Mouse (Mus musculus) lung, embryonic 15.5 days (tissue): ENCODE data around the gene Grap2. TPM values are rescaled to one million over a fixed set of nuclear protein-coding genes. Genes with fewer than 3 reads are reported as not detected.

ENCODE experiments used
- ATAC-seq: fragments of 200-750 bp; cut with Nextera tagmentation; 2 replicates; pipeline ENCODE4 v1.8.0; 2017; ENCODE audit warnings: moderate number of reproducible peaks, borderline replicate concordance; ENCODE audit not compliant: low FRiP score, low TSS enrichment; ENCODE audit errors: extremely low read depth
- H3K27ac ChIP-seq: fragments of 300-500 bp; sonication (generic); 2 replicates; pipeline ENCODE4 v1.5.1; 2015; ENCODE audit warnings: moderate library complexity, mild to moderate bottlenecking, inconsistent platforms
- H3K27me3 ChIP-seq: fragments of 300-500 bp; sonication (generic); 2 replicates; pipeline ENCODE4 v1.6.1; 2015; ENCODE audit warnings: inconsistent platforms
- H3K36me3 ChIP-seq: fragments of 300-500 bp; sonication (generic); 2 replicates; pipeline ENCODE4 v1.6.1; 2015; ENCODE audit warnings: inconsistent platforms
- H3K4me1 ChIP-seq: fragments of 300-500 bp; sonication (generic); 2 replicates; pipeline ENCODE4 v1.6.1; 2015; ENCODE audit warnings: inconsistent platforms
- H3K4me2 ChIP-seq: fragments of 300-500 bp; sonication (generic); 2 replicates; pipeline ENCODE4 v1.6.1; 2015; ENCODE audit warnings: inconsistent platforms, mild to moderate bottlenecking, moderate library complexity
- H3K4me3 ChIP-seq: fragments of 300-500 bp; sonication (generic); 2 replicates; pipeline ENCODE4 v1.5.1; 2015; ENCODE audit warnings: mild to moderate bottlenecking, inconsistent platforms
- H3K9ac ChIP-seq: fragments of 300-500 bp; sonication (generic); 2 replicates; pipeline ENCODE4 v1.6.1; 2015; ENCODE audit warnings: inconsistent platforms
- H3K9me3 ChIP-seq: fragments of 300-500 bp; sonication (generic); 2 replicates; pipeline ENCODE4 v1.6.1; 2016; ENCODE audit warnings: inconsistent platforms
- WGBS: fragments of 180-500 bp; shearing (Covaris S2); methylation state at CpG from one replicate; pipeline ENCODE4 v1.1.7; 2015; 5-methylcytosine and 5-hydroxymethylcytosine counted together
- polyA plus RNA-seq: library from polyadenylated mRNA; unstranded; fragments of >200 nt; fragmentation: Nextera tagmentation; extraction: Ambion mirVana; gene quantifications from 2 replicates; pipeline ENCODE4 v1.2.1, GENCODE M21; 2015

Grap2 gene
- polyA plus RNA-seq, 1 experiment from 2014 or later, result 2.4 TPM

DNA sequence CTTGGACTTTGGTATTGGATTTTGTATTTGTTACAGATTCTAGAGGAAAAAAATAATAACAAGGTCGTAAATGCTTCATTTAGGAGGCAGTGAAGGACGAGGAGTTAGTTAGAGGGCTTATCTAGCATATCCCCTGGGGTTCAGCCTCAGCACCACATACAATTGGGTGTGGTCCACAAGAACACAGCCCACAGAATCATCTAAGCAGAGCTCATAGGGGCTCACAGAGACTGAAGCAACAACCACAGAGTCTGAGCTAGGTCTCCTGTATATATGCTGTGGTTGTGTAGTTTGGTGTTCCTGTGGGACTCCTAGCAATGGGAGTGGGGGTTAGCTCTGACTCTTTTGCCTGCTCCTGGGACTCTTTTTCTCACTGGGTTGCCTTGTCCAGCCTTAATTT is 37.9 kb downstream of the Grap2 start:
- Histone ChIP-seq H3K9me3 (no peaks in the 10 kb centered on the region), H3K4me2 (no peak overlapping the region), H3K4me1 (no peaks in the 10 kb centered on the region), H3K9ac (no peak overlapping the region), H3K27ac (no peak overlapping the region), H3K27me3 (peaks cover 7% of the 10 kb centered on the region; the same call in 1 of the 2 replicates), H3K4me3 (no peak overlapping the region), H3K36me3 (no peaks in the 10 kb centered on the region)
- no peak for ATAC-seq
- WGBS, result 59% methylated on average over 2 of the region's 2 CpGs

DNA sequence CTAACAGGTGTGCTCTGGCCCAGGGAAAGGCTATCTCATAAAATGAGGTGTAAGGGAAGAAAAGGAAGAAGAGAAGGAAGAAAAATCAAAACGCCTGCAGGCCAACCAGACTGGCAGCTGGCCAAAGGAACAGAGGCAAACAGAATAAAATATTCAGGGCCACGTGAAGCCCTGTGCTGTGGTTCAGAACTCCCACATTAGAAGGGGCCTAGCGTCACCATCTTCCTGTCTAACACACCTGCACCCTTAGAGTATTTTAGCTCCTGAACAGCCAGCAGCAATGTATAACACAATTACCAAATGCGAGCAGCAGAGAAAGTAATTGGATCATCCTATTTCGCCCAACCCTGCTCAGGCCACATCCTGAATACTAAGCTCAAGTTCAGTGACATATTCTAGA is 39.1 kb downstream of the Grap2 start:
- WGBS, result 63% methylated on average over 5 of the region's 5 CpGs
- Histone ChIP-seq H3K36me3 (no peaks in the 10 kb centered on the region), H3K4me2 (no peak overlapping the region), H3K27ac (no peak overlapping the region), H3K9ac (no peak overlapping the region), H3K27me3 (peaks cover 16% of the 10 kb centered on the region), H3K4me1 (no peaks in the 10 kb centered on the region), H3K4me3 (no peak overlapping the region), H3K9me3 (no peaks in the 10 kb centered on the region)
- no peak for ATAC-seq

- Histone ChIP-seq H3K9ac (no peak overlapping the region), H3K36me3 (no peaks in the 10 kb centered on the region), H3K4me2 (no peak overlapping the region), H3K4me3 (no peak overlapping the region), H3K27ac (no peak overlapping the region), H3K4me1 (no peaks in the 10 kb centered on the region), H3K9me3 (no peaks in the 10 kb centered on the region), H3K27me3 (peaks cover 29% of the 10 kb centered on the region)
- no peak for ATAC-seq
- 36% methylated on average over 5 of the region's 5 CpGs for WGBS
Measured at GRCm38 (mm10) chr15:80613904-80614303, 41.5 kb downstream of the Grap2 start.

GRCm38 (mm10) chr15:80614500-80615289 is 42.3 kb downstream of the Grap2 start:
- H3K27me3 ChIP-seq, result peaks cover 29% of the 10 kb centered on the region
- 62% methylated on average over 18 of the region's 18 CpGs for WGBS
- no peak overlapping the region for H3K9ac ChIP-seq
- no peak for ATAC-seq
- no peak overlapping the region for H3K4me3 ChIP-seq
- no peaks in the 10 kb centered on the region for H3K4me1 ChIP-seq
- H3K4me2 ChIP-seq, result no peak overlapping the region
- H3K27ac ChIP-seq, result no peak overlapping the region
- no peaks in the 10 kb centered on the region for H3K36me3 ChIP-seq
- H3K9me3 ChIP-seq, result no peaks in the 10 kb centered on the region

- no peak overlapping the region for H3K9ac ChIP-seq
- H3K9me3 ChIP-seq, result no peaks in the 10 kb centered on the region
- no peak overlapping the region for H3K4me2 ChIP-seq
- ATAC-seq, result no peak
- no peaks in the 10 kb centered on the region for H3K4me1 ChIP-seq
- H3K27ac ChIP-seq, result no peak overlapping the region
- no peaks in the 10 kb centered on the region for H3K36me3 ChIP-seq
- 19% methylated on average over 2 of the region's 2 CpGs for WGBS
- H3K4me3 ChIP-seq, result no peak overlapping the region
- H3K27me3 ChIP-seq, result peaks cover 29% of the 10 kb centered on the region
Measured at GRCm38 (mm10) chr15:80615290-80615570, 42.8 kb downstream of the Grap2 start.

DNA sequence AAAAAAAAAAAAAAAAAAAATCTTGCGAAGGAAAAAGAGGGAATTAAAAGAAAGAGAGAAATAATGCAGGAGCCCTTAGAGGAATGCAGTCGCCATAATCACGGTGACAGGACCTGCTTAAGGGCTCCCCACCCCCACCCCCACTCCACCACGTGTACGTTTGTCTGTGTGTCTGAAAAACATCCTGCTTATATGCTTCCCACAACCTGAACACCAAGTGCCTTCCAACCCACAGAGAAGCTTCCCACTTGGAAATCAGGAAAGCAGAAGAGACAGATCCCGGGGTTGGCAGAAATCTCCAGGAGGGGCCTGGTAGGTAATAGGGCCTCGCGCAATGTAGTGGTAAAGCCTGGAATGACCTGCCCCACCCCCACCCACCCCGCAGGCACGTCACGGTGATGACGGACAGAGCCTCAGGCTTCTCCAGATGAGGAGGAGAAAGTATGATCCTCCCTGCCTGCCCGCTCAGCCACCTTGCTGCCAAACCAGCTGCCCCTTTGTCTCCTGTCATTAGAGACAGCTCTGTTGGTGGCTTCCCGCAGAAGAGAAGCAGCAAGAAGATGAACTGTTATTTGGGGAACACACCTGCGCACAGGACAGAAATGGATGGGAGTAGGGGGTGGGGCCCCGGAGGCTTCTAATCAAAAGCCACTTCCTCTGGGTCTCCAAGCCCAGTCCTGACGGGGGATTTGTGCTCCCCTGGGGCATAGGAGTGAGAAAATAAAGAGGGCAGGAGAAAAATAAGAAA is 43.4 kb downstream of the Grap2 start:
- Histone ChIP-seq H3K36me3 (no peaks in the 10 kb centered on the region), H3K9me3 (no peaks in the 10 kb centered on the region), H3K27me3 (peaks cover 32% of the 10 kb centered on the region), H3K9ac (no peak overlapping the region), H3K4me2 (no peak overlapping the region), H3K4me1 (no peaks in the 10 kb centered on the region), H3K27ac (no peak overlapping the region), H3K4me3 (no peak overlapping the region)
- WGBS, result 7% methylated on average over 17 of the region's 17 CpGs
- no peak for ATAC-seq

- Histone ChIP-seq H3K9ac (no peak overlapping the region), H3K4me2 (no peak overlapping the region), H3K27ac (no peak overlapping the region), H3K4me1 (no peaks in the 10 kb centered on the region), H3K36me3 (no peaks in the 10 kb centered on the region), H3K4me3 (no peak overlapping the region), H3K27me3 (peaks cover 32% of the 10 kb centered on the region), H3K9me3 (no peaks in the 10 kb centered on the region)
- no peak for ATAC-seq
- WGBS, result 44% methylated on average over 2 of the region's 2 CpGs
Measured at GRCm38 (mm10) chr15:80617839-80618238, 45.4 kb downstream of the Grap2 start.

DNA sequence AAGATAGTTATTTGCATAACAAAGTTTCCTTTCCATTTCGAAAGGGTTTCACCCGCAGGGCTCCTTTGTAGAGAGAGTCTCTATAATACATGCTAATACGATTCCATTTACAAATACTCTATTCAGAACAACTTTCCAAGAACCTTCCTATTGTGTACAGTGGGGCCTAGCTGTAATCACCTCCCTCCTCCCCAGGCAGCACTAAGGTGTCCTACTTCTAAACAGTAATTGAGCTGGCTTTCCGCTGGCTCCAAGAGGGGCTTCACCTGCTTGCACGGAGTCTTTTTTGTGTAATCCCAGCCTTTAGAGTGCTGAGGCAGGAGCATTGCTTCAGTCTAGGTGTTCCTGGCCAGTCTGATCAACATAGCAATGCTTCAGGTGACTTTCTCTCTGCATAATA is 46.8 kb downstream of the Grap2 start:
- Histone ChIP-seq H3K4me2 (no peak overlapping the region), H3K9me3 (no peaks in the 10 kb centered on the region), H3K36me3 (no peaks in the 10 kb centered on the region), H3K4me3 (no peak overlapping the region), H3K27ac (no peak overlapping the region), H3K4me1 (no peaks in the 10 kb centered on the region), H3K9ac (no peak overlapping the region), H3K27me3 (peaks cover 32% of the 10 kb centered on the region)
- ATAC-seq, result no peak
- WGBS, result 66% methylated on average over 5 of the region's 5 CpGs

GRCm38 (mm10) chr15:80619786-80620185 is 47.4 kb downstream of the Grap2 start:
- WGBS, result 72% methylated on average over 4 of the region's 4 CpGs
- H3K4me2 ChIP-seq, result no peak overlapping the region
- H3K9ac ChIP-seq, result no peak overlapping the region
- H3K4me1 ChIP-seq, result no peaks in the 10 kb centered on the region
- peaks cover 26% of the 10 kb centered on the region for H3K27me3 ChIP-seq
- H3K27ac ChIP-seq, result no peak overlapping the region
- H3K36me3 ChIP-seq, result no peaks in the 10 kb centered on the region
- no peak overlapping the region for H3K4me3 ChIP-seq
- no peaks in the 10 kb centered on the region for H3K9me3 ChIP-seq
- no peak for ATAC-seq

GRCm38 (mm10) chr15:80620371-80620770 is 48.0 kb downstream of the Grap2 start:
- WGBS, result 70% methylated on average over 8 of the region's 8 CpGs
- Histone ChIP-seq H3K4me2 (no peak overlapping the region), H3K4me3 (no peak overlapping the region), H3K9ac (no peak overlapping the region), H3K4me1 (no peaks in the 10 kb centered on the region), H3K27ac (no peak overlapping the region), H3K9me3 (no peaks in the 10 kb centered on the region), H3K27me3 (peaks cover 25% of the 10 kb centered on the region), H3K36me3 (no peaks in the 10 kb centered on the region)
- ATAC-seq, result no peak

- Histone ChIP-seq H3K9me3 (no peaks in the 10 kb centered on the region), H3K27ac (no peak overlapping the region), H3K4me2 (no peak overlapping the region), H3K9ac (no peak overlapping the region), H3K4me3 (no peak overlapping the region), H3K36me3 (no peaks in the 10 kb centered on the region), H3K27me3 (peaks cover 3% of the 10 kb centered on the region; the same call in 1 of the 2 replicates), H3K4me1 (no peaks in the 10 kb centered on the region)
- 43% methylated on average over 8 of the region's 8 CpGs for WGBS
- ATAC-seq, result no peak
Measured at GRCm38 (mm10) chr15:80623171-80623837, 50.9 kb downstream of the Grap2 start.

GRCm38 (mm10) chr15:80626472-80626871 is 54.1 kb downstream of the Grap2 start:
- no peak for ATAC-seq
- Histone ChIP-seq H3K4me2 (no peak overlapping the region), H3K4me3 (no peak overlapping the region), H3K36me3 (no peaks in the 10 kb centered on the region), H3K27ac (no peak overlapping the region), H3K27me3 (no peaks in the 10 kb centered on the region; the same call in none of the 2 replicates), H3K4me1 (no peaks in the 10 kb centered on the region; the same call in 1 of the 2 replicates), H3K9ac (no peak overlapping the region), H3K9me3 (no peaks in the 10 kb centered on the region)
- 56% methylated on average over 6 of the region's 6 CpGs for WGBS
